Mouse (Mus musculus) neural tube, embryonic 15.5 days (tissue): ENCODE data around the gene Rtn4rl1. TPM values are rescaled to one million over a fixed set of nuclear protein-coding genes. Genes with fewer than 3 reads are reported as not detected.

Experiments used
- ATAC-seq: fragments of 200-750 bp; cut with Nextera tagmentation; 2 replicates; pipeline ENCODE4 v1.8.0; 2017; ENCODE audit warnings: mild to moderate bottlenecking, moderate TSS enrichment, moderate library complexity; ENCODE audit not compliant: low FRiP score
- H3K27ac ChIP-seq: fragments of 300-500 bp; sonication (generic); replicated peaks from 2 replicates; pipeline ENCODE4 v1.5.1; 2015; ENCODE audit warnings: mild to moderate bottlenecking, inconsistent platforms
- H3K27me3 ChIP-seq: fragments of 300-500 bp; sonication (generic); replicated peaks from 2 replicates; pipeline ENCODE4 v1.6.1; 2015; ENCODE audit warnings: inconsistent platforms
- H3K36me3 ChIP-seq: fragments of 300-500 bp; sonication (generic); 2 replicates; pipeline ENCODE4 v1.6.1; 2015; ENCODE audit warnings: inconsistent platforms
- H3K4me1 ChIP-seq: fragments of 300-500 bp; sonication (generic); 2 replicates; pipeline ENCODE4 v1.6.1; 2015; ENCODE audit warnings: inconsistent platforms
- H3K4me2 ChIP-seq: fragments of 300-500 bp; sonication (generic); 2 replicates; pipeline ENCODE4 v1.6.1; 2015; ENCODE audit warnings: inconsistent platforms, mild to moderate bottlenecking, moderate library complexity
- H3K4me3 ChIP-seq: fragments of 300-500 bp; sonication (generic); replicated peaks from 2 replicates; pipeline ENCODE4 v1.5.1; 2015; ENCODE audit warnings: mild to moderate bottlenecking, inconsistent platforms
- H3K9ac ChIP-seq: fragments of 300-500 bp; sonication (generic); replicated peaks from 2 replicates; pipeline ENCODE4 v1.6.1; 2015; ENCODE audit warnings: mild to moderate bottlenecking, inconsistent platforms
- H3K9me3 ChIP-seq: fragments of 300-500 bp; sonication (generic); replicated peaks from 2 replicates; pipeline ENCODE4 v1.6.1; 2016; ENCODE audit warnings: inconsistent platforms
- WGBS: fragments of 180-500 bp; shearing (Covaris S2); methylation state at CpG from one replicate; pipeline ENCODE4 v1.1.7; 2015; ENCODE audit warnings: mixed read lengths; 5-methylcytosine and 5-hydroxymethylcytosine counted together
- polyA plus RNA-seq: library from polyadenylated mRNA; unstranded; fragments of >200 nt; fragmentation: Nextera tagmentation; extraction: Ambion mirVana; gene quantifications from 2 replicates; pipeline ENCODE4 v1.2.1, GENCODE M21; 2015

Rtn4rl1 gene
- polyA plus RNA-seq, 1 experiment from 2014 or later = 13.7 TPM

GRCm38 (mm10) chr11:75245372-75246330 lies 52.1 kb downstream of the Rtn4rl1 start:
- H3K27ac ChIP-seq = no peak overlapping the region
- H3K4me1 ChIP-seq = peaks cover 32% of the 10 kb centered on the region
- H3K9ac ChIP-seq = no peak overlapping the region
- no peaks in the 10 kb centered on the region for H3K36me3 ChIP-seq
- 42% methylated on average over 16 of the region's 16 CpGs for WGBS
- no peak overlapping the region for H3K4me2 ChIP-seq
- H3K9me3 ChIP-seq = no peaks in the 10 kb centered on the region
- H3K4me3 ChIP-seq = no peak overlapping the region
- no peak for ATAC-seq
- H3K27me3 ChIP-seq = no peaks in the 10 kb centered on the region

DNA sequence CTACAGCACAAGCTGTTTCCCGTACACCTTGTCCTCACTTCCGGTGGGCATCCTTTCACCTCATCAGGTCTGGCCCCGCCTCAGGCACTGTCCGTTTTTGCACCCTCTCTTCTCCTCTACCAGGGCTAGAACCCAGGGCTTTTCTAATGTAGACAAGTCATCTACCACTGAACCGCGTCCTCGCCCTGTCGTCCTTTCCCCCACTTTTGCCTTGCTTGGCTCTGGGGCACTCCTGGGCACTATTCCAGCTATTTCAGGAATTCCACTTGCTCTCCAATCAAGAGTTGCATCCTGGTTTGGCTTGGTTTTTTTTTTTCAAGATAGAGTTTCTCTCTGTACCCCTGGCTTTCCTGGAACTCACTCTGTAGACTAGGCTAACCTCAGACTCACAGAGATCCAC lies 53.0 kb downstream of the Rtn4rl1 start:
- Histone ChIP-seq H3K9ac (no peak overlapping the region), H3K9me3 (no peaks in the 10 kb centered on the region), H3K36me3 (no peaks in the 10 kb centered on the region), H3K27ac (no peak overlapping the region), H3K27me3 (no peaks in the 10 kb centered on the region), H3K4me2 (no peak overlapping the region), H3K4me3 (no peak overlapping the region), H3K4me1 (peaks cover 35% of the 10 kb centered on the region)
- WGBS = 84% methylated on average over 8 of the region's 8 CpGs
- ATAC-seq = no peak

DNA sequence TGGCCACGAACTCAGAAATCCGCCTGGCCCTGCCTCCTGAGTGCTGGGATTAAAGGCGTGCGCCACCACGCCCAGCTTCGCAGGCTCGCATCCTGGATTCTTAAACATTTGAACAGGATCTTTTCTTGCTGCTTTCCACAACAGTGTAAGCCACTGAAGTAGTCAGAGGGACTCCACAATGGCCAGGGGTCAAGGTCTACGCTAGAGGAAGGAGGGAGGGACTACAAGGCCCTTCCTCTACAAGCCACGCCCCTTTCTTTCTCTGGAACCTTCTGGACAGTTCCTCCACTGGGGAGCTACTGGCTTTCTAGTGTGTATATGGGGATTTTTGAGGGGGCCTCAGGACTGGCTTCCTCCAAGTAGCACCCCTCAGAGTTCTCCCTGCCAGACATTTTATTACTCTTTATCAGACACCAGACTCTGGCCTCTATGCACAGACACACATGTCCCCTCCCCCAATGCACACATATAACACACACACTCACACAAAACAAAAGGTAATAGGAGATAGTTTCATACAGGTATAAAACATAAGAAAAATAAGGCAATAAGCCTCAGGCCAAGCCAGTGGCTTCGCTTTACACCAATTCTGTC lies 53.7 kb downstream of the Rtn4rl1 start:
- H3K9me3 ChIP-seq = no peaks in the 10 kb centered on the region
- H3K27me3 ChIP-seq = no peaks in the 10 kb centered on the region
- no peak for ATAC-seq
- H3K4me2 ChIP-seq = no peak overlapping the region
- no peak overlapping the region for H3K4me3 ChIP-seq
- no peak overlapping the region for H3K27ac ChIP-seq
- no peaks in the 10 kb centered on the region for H3K36me3 ChIP-seq
- H3K9ac ChIP-seq = no peak overlapping the region
- 90% methylated on average over 10 of the region's 10 CpGs for WGBS
- H3K4me1 ChIP-seq = peaks cover 35% of the 10 kb centered on the region

GRCm38 (mm10) chr11:75249588-75249987 lies 56.0 kb downstream of the Rtn4rl1 start:
- 76% methylated on average over 9 of the region's 9 CpGs for WGBS
- peak; percentile 29; the same call in 1 of the 2 replicates for ATAC-seq
- H3K9ac ChIP-seq = no peak overlapping the region
- H3K4me3 ChIP-seq = no peak overlapping the region
- H3K4me2 ChIP-seq = no peak overlapping the region
- H3K27ac ChIP-seq = peak overlapping the region; percentile 49
- H3K4me1 ChIP-seq = peaks cover 35% of the 10 kb centered on the region
- no peaks in the 10 kb centered on the region for H3K36me3 ChIP-seq
- H3K9me3 ChIP-seq = no peaks in the 10 kb centered on the region
- H3K27me3 ChIP-seq = no peaks in the 10 kb centered on the region

DNA sequence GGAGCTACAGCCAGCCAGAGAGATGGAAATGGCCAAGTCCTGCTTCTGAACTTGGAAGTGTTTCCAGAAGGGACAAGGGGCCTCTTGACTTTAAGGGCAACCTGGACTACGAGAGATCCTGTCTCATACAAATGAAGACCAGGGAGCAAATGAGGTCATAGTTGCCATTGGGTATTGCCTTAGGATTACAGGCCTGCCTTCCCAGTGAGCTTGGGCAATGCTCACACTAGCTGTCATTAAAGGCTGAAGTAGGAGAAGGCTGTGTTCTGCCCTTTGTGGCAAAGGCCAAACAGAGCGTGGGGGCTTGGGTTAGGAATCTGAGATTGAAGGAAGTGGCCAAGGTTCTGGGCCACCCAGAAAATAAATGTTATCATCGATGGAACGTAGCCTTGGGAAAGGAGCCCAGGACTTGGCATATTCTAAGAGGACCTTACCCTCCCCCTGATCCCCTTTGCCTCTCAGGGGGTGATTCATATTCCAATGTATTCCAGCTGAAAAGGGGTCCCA lies 57.5 kb downstream of the Rtn4rl1 start:
- ATAC-seq = no peak
- WGBS = 90% methylated on average over 4 of the region's 4 CpGs

DNA sequence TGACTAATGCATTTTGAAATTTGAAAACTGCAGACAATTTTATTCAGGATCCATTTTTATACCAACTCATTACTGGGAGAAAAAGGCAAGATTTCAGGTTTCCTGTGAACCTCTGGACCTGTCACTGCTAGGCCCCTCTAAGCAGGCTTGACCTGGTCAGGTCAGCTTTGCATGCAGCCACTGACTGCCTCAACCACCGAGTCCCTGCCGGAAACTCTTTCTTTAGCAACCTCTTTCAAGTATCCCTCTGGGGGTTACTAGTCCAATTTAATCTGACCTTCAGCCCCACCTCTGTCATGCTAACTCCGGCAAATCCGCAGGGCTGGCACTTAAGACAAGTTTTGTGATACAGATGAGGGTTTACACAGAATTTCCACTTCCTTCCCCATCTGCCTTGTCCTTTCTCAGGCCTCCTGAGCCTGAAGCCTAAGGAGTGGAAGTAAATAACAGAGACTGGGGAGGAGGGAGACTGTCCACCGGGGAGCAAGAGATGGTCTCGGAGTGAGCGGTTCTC lies 58.0 kb downstream of the Rtn4rl1 start:
- ATAC-seq = no peak
- WGBS = 60% methylated on average over 7 of the region's 7 CpGs
- Histone ChIP-seq H3K27me3 (no peaks in the 10 kb centered on the region), H3K4me2 (no peak overlapping the region), H3K4me3 (no peak overlapping the region), H3K9me3 (no peaks in the 10 kb centered on the region), H3K27ac (no peak overlapping the region), H3K4me1 (peaks cover 21% of the 10 kb centered on the region), H3K36me3 (no peaks in the 10 kb centered on the region), H3K9ac (no peak overlapping the region)

More for the DNA sequence above, 57.5 kb downstream of the Rtn4rl1 start:
- Histone ChIP-seq H3K36me3 (no peaks in the 10 kb centered on the region), H3K9me3 (no peaks in the 10 kb centered on the region), H3K4me3 (no peak overlapping the region), H3K27me3 (no peaks in the 10 kb centered on the region), H3K9ac (no peak overlapping the region), H3K4me1 (peaks cover 21% of the 10 kb centered on the region), H3K27ac (no peak overlapping the region), H3K4me2 (no peak overlapping the region)

GRCm38 (mm10) chr11:75254252-75254912 lies 60.8 kb downstream of the Rtn4rl1 start:
- WGBS = 76% methylated on average over 13 of the region's 13 CpGs
- no peaks in the 10 kb centered on the region for H3K27me3 ChIP-seq
- H3K9me3 ChIP-seq = no peaks in the 10 kb centered on the region
- H3K36me3 ChIP-seq = no peaks in the 10 kb centered on the region
- peaks cover 19% of the 10 kb centered on the region for H3K4me1 ChIP-seq
- H3K27ac ChIP-seq = no peak overlapping the region
- H3K4me2 ChIP-seq = no peak overlapping the region
- no peak overlapping the region for H3K9ac ChIP-seq
- no peak for ATAC-seq
- no peak overlapping the region for H3K4me3 ChIP-seq

- Histone ChIP-seq H3K27me3 (no peaks in the 10 kb centered on the region), H3K4me1 (peaks cover 17% of the 10 kb centered on the region), H3K9me3 (no peaks in the 10 kb centered on the region), H3K9ac (no peak overlapping the region), H3K36me3 (no peaks in the 10 kb centered on the region), H3K4me2 (no peak overlapping the region), H3K4me3 (no peak overlapping the region), H3K27ac (no peak overlapping the region)
- ATAC-seq = no peak
- 82% methylated on average over 5 of the region's 5 CpGs for WGBS
These were observed 61.7 kb downstream of the Rtn4rl1 start for GRCm38 (mm10) chr11:75255330-75255729.

- no peak for ATAC-seq
- no peak overlapping the region for H3K9ac ChIP-seq
These were observed 63.6 kb downstream of the Rtn4rl1 start for GRCm38 (mm10) chr11:75257056-75257648.

DNA sequence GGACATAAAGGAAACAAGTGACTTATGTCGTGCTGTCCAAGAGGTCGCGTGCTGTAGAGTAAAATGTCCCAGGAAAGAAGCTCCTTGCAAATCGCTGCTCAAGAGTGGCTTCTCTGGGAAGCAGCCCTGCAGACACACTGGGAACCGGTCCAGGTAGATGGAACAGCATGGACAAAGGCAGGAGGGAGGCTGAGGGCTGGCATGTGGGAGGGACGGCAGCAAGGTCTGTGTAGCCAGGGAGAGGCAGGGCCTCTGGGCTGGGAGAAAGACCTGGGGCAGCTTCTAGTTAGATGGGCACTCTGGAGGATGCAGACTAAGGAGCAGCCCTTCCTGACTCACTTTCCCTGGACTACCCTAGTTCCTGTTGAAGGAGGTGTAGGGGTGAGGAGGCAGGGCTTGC lies 65.8 kb downstream of the Rtn4rl1 start:
- H3K4me3 ChIP-seq = no peak overlapping the region
- peaks cover 47% of the 10 kb centered on the region for H3K4me1 ChIP-seq
- no peaks in the 10 kb centered on the region for H3K27me3 ChIP-seq
- 72% methylated on average over 6 of the region's 6 CpGs for WGBS
- no peak overlapping the region for H3K9ac ChIP-seq
- no peaks in the 10 kb centered on the region for H3K9me3 ChIP-seq
- no peak for ATAC-seq
- H3K36me3 ChIP-seq = no peaks in the 10 kb centered on the region
- no peak overlapping the region for H3K4me2 ChIP-seq
- H3K27ac ChIP-seq = no peak overlapping the region

More at GRCm38 (mm10) chr11:75257056-75257648, 63.6 kb downstream of the Rtn4rl1 start:
- WGBS = 72% methylated on average over 4 of the region's 4 CpGs
- no peaks in the 10 kb centered on the region for H3K27me3 ChIP-seq
- no peaks in the 10 kb centered on the region for H3K36me3 ChIP-seq
- no peaks in the 10 kb centered on the region for H3K9me3 ChIP-seq
- no peak overlapping the region for H3K27ac ChIP-seq
- H3K4me1 ChIP-seq = peaks cover 24% of the 10 kb centered on the region
- no peak overlapping the region for H3K4me3 ChIP-seq
- H3K4me2 ChIP-seq = no peak overlapping the region

- peaks cover 48% of the 10 kb centered on the region for H3K4me1 ChIP-seq
- 56% methylated on average over 10 of the region's 10 CpGs for WGBS
- no peak for ATAC-seq
These were observed 66.5 kb downstream of the Rtn4rl1 start for GRCm38 (mm10) chr11:75259996-75260561.

More at GRCm38 (mm10) chr11:75259996-75260561, 66.5 kb downstream of the Rtn4rl1 start:
- Histone ChIP-seq H3K27ac (no peak overlapping the region), H3K9ac (no peak overlapping the region), H3K4me2 (no peak overlapping the region), H3K4me3 (no peak overlapping the region), H3K9me3 (no peaks in the 10 kb centered on the region), H3K36me3 (no peaks in the 10 kb centered on the region), H3K27me3 (no peaks in the 10 kb centered on the region)
